Mouse (Mus musculus): ENCODE data around the gene Ano8. TPM values are rescaled to one million over a fixed set of nuclear protein-coding genes. Genes with fewer than 3 reads are reported as not detected.

Gene Ano8
- polyA plus RNA-seq, 1 experiment, result 77.0 TPM

DNA sequence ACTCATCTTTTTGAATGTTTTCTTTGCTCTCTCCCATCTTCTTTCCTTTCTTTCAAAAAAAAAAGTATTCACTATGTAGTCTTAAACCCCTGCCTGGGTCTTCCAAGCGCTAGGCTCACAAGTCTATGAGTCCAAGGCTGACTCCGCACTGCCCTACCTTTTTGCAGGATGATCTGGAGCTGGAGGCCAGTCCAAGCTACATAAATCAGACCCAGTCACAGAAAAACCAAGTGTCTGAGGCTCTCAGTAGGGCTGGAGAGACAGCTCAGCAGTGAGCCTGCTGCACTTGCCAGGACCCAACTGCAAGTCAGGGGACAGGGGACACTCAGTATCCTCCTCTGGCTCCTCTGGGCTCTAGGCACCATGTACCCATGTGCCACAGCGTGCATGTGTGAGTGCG, 18.6 kb upstream of the Ano8 start:
- DNase-seq (ENCODE audit: extremely low spot score in 1 of 2, low spot score in 1 of 2), result no peak

- no peak for DNase-seq (ENCODE audit: extremely low spot score in 1 of 2, low spot score in 1 of 2)
These were observed 13.3 kb upstream of the Ano8 start for GRCm38 (mm10) chr8:71498816-71499690.

GRCm38 (mm10) chr8:71497881-71498501, 12.2 kb upstream of the Ano8 start:
- DNase-seq (ENCODE audit: extremely low spot score in 1 of 2, low spot score in 1 of 2), result no peak

- no peak for DNase-seq (ENCODE audit: extremely low spot score in 1 of 2, low spot score in 1 of 2)
These were observed 11.4 kb upstream of the Ano8 start for GRCm38 (mm10) chr8:71497077-71497645.

- peak in 1 of 2 experiments; percentile 45 for DNase-seq (ENCODE audit: extremely low spot score in 1 of 2, low spot score in 1 of 2)
These were observed 10.7 kb upstream of the Ano8 start for GRCm38 (mm10) chr8:71496481-71496880.

- DNase-seq (ENCODE audit: extremely low spot score in 1 of 2, low spot score in 1 of 2), result no peak
These were observed 10.0 kb upstream of the Ano8 start for GRCm38 (mm10) chr8:71495811-71496210.

GRCm38 (mm10) chr8:71495039-71495438, 9.3 kb upstream of the Ano8 start:
- DNase-seq (ENCODE audit: extremely low spot score in 1 of 2, low spot score in 1 of 2), result peak in 1 of 2 experiments; percentile 85

DNA sequence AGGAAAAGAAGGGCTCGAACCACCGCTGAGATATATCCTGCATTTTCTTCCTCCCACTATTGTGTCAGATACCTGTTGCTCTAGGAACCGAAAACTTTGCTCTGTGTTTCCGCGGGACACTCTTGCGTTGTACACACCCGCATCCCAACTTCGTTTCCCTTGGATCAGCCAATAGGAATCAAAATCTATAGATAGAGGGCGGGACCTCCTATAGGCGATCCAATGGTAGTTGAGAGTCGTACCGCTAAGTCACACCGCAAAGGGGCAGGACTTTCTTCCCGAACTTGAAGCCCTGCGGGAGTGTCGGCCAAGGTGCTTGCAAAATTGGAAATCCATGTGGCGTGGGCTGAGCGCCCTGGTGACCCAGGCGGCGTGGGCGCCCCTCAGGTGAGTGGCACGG, 2.7 kb upstream of the Ano8 start:
- peak; percentile 84 to 95 for DNase-seq (ENCODE audit: extremely low spot score in 1 of 2, low spot score in 1 of 2)

GRCm38 (mm10) chr8:71487691-71488445, 2.1 kb upstream of the Ano8 start, which contains the start of gene Gtpbp3:
TSS of gene Gtpbp3 (plus strand) at chr8:71488103.
- peak; percentile 60 to 85 for DNase-seq (ENCODE audit: extremely low spot score in 1 of 2, low spot score in 1 of 2)

DNA sequence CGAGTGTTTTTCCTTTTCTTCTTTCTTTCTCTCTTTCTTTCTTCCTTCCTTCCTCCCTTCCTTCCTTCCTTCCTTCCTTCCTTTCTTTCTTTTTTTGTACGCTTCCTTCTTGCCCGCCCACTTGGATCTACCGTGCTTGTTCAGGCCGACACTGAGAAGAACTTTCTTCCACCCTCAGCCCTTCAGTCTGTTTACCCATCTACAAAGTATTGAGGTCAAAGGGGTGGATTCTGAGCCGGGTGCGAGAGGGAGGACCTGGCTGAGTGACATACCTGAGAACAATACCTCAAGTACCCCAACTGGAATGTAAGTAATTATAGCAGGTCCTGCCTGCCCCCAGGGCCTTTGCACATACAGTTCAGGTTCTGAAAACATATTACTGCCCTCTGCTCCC, 370 bp upstream of the Ano8 start:
- DNase-seq (ENCODE audit: extremely low spot score in 1 of 2, low spot score in 1 of 2), result no peak

- no peak for DNase-seq (ENCODE audit: extremely low spot score in 1 of 2, low spot score in 1 of 2)
These were observed 1.0 kb downstream of the Ano8 start for GRCm38 (mm10) chr8:71484736-71485135.

- no peak for DNase-seq (ENCODE audit: extremely low spot score in 1 of 2, low spot score in 1 of 2)
These were observed 1.8 kb downstream of the Ano8 start for GRCm38 (mm10) chr8:71483932-71484331.

DNA sequence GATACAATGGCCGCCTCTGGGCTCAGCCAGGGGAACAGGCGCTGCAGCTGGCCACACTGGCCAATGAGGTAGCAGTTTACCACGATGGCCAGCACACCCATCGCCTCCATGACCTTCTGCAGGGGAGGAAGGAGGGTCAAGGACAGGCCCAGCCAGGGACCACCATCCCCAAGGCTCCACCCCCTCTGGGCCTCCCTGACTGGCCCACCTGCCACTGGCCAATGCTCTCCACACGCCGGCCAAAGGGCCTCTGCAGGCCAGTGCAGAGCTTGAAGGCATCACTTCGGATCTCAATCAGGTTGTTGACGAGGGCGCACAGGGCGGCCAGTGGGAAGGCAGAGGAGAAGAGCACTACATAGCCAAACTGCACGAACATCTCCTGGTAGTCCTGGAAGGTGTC, 6.8 kb downstream of the Ano8 start:
- no peak for DNase-seq (ENCODE audit: extremely low spot score in 1 of 2, low spot score in 1 of 2)

DNA sequence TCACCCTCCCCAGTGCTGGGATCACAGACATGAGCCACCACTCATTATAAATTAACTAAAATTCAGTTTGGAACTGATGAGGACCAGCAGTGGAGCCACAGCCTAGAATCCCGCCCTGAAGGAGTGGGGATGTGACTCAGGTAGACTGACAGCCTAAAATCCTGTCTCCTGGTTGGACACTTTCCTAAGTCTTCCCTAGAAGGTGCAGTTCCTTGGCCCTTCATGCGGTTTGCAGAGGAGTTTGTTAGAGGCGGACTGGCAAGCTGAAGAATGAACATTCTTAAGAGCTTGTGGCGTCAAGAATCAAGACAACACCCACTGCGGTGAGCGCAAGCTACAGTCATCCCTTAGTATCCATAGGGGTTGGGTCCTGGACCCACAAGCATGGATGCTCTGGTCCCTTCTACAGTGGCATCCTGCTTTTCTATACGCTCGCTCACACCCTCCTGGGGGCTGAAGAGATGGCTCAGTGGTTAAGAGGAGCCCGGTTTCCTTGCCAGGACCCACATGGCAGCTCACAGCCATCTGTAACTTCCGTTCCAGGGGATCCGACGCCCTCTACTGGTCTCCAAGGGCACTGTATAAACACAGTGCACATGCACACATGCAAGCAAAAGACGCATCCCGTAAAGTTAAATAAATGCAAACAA, 8.4 kb downstream of the Ano8 start:
- no peak for DNase-seq (ENCODE audit: extremely low spot score in 1 of 2, low spot score in 1 of 2)

DNA sequence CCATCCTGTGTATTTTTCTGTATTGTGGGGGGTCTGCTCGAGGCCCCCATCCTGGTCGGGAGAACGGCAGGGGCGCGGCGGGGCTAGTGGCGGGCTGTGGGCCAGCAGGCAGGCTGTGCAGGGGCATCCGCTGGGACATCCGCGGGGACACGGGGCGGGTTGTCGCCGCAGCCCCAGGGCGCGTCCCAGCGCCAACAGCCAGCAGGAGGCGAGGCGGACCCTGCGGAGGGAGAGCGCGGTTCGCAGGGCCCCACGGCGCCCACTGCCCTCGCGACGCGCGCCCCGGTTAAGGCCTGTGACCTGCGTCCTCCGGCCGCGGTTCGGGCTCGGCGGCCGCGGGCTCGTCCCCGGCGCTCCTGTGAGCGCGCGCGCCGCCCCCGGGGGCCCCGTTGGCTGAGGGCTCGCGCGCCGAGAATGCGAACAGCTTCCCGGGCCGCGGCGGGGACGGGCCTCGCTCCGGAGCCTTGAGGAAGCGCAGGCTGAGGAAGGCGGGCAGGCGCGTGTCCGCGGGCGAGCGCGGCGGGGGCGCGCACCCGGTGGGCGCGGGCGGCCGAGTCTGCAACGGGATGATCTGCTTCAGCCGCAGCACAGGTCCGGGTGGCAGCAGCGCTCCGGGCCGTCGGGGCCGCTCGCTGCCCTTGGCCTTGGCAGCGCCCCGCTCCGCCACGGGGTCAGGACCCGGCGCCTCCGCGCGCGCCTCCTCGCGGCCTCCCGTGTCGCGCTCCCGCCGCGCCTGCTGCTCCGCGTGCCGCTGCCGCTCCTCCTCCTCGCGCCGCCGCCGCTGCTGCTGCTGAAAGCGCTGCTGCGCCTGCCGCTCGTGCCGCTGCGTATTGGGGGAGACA, 9.4 kb downstream of the Ano8 start:
- DNase-seq (ENCODE audit: extremely low spot score in 1 of 2, low spot score in 1 of 2), result peak in 1 of 2 experiments; percentile 82

DNA sequence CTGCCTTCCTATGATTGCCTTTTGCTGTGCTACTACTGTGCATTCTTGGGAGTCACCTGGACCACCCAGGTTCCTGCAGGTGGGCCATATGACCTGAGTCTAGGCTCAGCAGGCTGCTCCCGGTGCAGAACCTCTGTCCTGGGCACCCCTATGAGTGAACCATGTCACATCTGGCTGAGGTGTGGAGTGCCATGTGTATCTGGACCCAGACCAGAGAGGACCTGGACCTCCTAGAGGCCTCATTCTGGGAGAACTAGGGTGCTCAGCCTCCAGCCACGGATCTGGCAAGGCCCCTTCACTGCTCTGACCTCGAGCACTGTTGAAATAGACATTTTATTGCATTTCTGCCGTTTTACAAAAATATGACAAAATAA, 10.1 kb downstream of the Ano8 start:
- no peak for DNase-seq (ENCODE audit: extremely low spot score in 1 of 2, low spot score in 1 of 2)

GRCm38 (mm10) chr8:71474785-71475701, 10.7 kb downstream of the Ano8 start:
- no peak for DNase-seq (ENCODE audit: extremely low spot score in 1 of 2, low spot score in 1 of 2)

DNA sequence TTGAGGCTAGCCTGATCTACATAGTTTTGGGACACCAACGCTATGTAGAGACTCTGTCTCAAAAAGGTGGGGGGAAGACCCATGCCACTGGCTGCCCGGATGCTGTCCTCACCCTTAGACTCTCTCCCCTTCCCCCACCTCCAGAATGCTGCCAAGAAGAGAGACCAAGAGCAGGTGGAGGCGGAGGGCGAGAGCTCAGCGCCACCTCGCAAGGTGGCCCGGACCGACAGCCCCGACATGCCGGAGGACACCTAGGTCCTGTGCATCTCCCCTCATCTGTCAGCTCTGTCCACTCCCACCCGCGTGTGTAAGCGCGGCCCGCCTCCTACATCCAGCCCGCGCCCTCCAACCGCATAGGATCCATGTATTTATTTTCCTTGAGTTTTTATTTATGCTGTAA, 11.4 kb downstream of the Ano8 start:
- no peak for DNase-seq (ENCODE audit: extremely low spot score in 1 of 2, low spot score in 1 of 2)
